Mouse (Mus musculus) C2C12 (cell line): ENCODE data around the gene Olfr460. TPM values are rescaled to one million over a fixed set of nuclear protein-coding genes. Genes with fewer than 3 reads are reported as not detected.
"Not testable (repeated sequence)": the region's sequence is repeated elsewhere in the genome, so short reads cannot be mapped to it uniquely, and the experiment has no call there.

Experiments used
- H3K27me3 ChIP-seq: one replicate; pipeline ENCODE4 v1.6.1; 2011; ENCODE audit not compliant: control insufficient read depth, insufficient read depth, insufficient read length
- H3K36me3 ChIP-seq: one replicate; pipeline ENCODE4 v1.6.1; 2011; ENCODE audit not compliant: control insufficient read depth, insufficient read depth
- H3K4me3 ChIP-seq: one replicate; pipeline ENCODE4 v1.5.1; 2011; ENCODE audit warnings: mild to moderate bottlenecking, control low read depth; ENCODE audit not compliant: poor library complexity, insufficient read depth, severe bottlenecking
- H3K79me2 ChIP-seq: one replicate; pipeline ENCODE4 v1.6.1; 2011; ENCODE audit not compliant: control insufficient read depth, insufficient read depth
- H3K79me3 ChIP-seq: one replicate; pipeline ENCODE4 v1.6.1; 2011; ENCODE audit warnings: low read depth, control low read depth
- H3ac ChIP-seq: one replicate; pipeline ENCODE3; 2011; ENCODE audit warnings: low read depth; ENCODE audit not compliant: control insufficient read depth, insufficient read length
- CEBPB ChIP-seq: IDR thresholded peaks from one replicate; pipeline ENCODE4 v1.6.1; 2011; ENCODE audit warnings: low read depth, mild to moderate bottlenecking, control low read depth, moderate library complexity
- CTCF ChIP-seq: IDR thresholded peaks from one replicate; pipeline ENCODE4 v1.5.1; 2011; ENCODE audit not compliant: control insufficient read depth, insufficient read depth, insufficient read length
- FOSL1 ChIP-seq: IDR thresholded peaks from one replicate; pipeline ENCODE4 v1.8.0; 2011; ENCODE audit warnings: mild to moderate bottlenecking, low read length; ENCODE audit not compliant: poor library complexity, insufficient read depth, severe bottlenecking
- MAX ChIP-seq: IDR thresholded peaks from one replicate; pipeline ENCODE4 v1.6.1; 2011; ENCODE audit warnings: mild to moderate bottlenecking, control low read depth
- MYOD1 ChIP-seq: IDR thresholded peaks from one replicate; pipeline ENCODE4 v1.6.1; 2011; ENCODE audit warnings: low read depth; ENCODE audit not compliant: control insufficient read depth, insufficient read length
- MYOG ChIP-seq: IDR thresholded peaks from one replicate; pipeline ENCODE4 v1.6.1; 2011; ENCODE audit not compliant: control insufficient read depth, insufficient read length; ENCODE audit errors: extremely low read depth
- USF1 ChIP-seq: IDR thresholded peaks from one replicate; pipeline ENCODE4 v1.6.1; 2011; ENCODE audit warnings: low read depth, mild to moderate bottlenecking, control low read depth, moderate library complexity
- polyA plus RNA-seq: library from polyadenylated mRNA; unstranded; fragments of >200 nt; fragmentation: generic; extraction: Trizol; gene quantifications from one replicate; pipeline ENCODE4 v1.2.1, GENCODE M21; 2012; ENCODE audit warnings: missing spikeins

Olfr460 gene
- polyA plus RNA-seq, 1 experiment: not detected

DNA sequence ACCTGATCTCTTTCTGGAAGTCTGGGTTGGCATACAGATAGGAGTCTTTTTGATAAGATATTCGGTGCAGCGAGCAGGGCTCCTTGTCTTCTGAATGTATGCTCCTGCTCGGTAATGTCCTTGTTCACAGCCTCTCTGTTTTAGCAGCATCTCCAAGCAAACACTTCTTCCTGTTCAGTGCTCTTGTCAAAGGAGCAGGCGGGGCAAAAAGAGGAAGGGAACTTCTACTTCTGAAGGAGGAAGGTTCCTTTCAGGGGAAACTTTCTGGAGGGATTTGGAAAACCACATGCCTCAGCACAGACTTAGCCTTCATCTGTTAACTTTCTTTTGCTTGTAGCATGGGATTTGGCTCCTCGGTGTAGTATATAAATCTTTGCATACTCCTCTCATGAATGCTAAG, 16.4 kb downstream of the Olfr460 start, which contains the start of gene Clec5a:
Clec5a (minus strand) TSS at position 177 of the 400 bp plus-strand sequence.
- Histone ChIP-seq H3K4me3 (no peak within 1 kb of the TSS), H3K79me2 (no peaks in the 10 kb centered on the region), H3K36me3 (no peaks in the 10 kb centered on the region), H3ac (no peak within 1 kb of the TSS), H3K79me3 (no peaks in the 10 kb centered on the region), H3K27me3 (no peaks in the 10 kb centered on the region)
- TF ChIP-seq CTCF: no peak

DNA sequence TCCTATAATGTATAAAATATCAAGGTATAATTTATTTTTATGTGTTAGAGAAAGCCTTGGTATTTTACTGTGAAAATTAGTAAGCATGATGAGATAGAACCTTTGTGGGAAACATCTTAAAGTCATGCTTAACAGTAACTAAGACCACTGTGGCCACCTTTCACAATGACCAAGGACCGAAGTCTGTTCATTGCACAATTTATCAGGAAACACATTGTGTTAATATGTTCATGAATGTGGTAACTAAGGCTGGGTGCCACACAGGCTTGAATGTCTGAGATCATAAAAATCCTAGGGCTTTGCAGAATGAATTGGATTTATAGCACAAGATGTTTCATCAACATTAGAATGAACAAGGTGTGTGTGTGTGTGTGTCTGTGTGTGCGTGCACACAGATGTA, 19.1 kb downstream of the Olfr460 start:
- Histone ChIP-seq H3K36me3 (no peaks in the 10 kb centered on the region), H3K4me3 (no peak overlapping the region), H3K27me3 (no peaks in the 10 kb centered on the region), H3K79me2 (no peaks in the 10 kb centered on the region), H3K79me3 (no peaks in the 10 kb centered on the region), H3ac (no peak overlapping the region)
- TF ChIP-seq MYOD1 (no peak), USF1 (no peak), CTCF (no peak), FOSL1 (no peak), MYOG (no peak), MAX (no peak), CEBPB (no peak)

- Histone ChIP-seq H3K79me2 (no peaks in the 10 kb centered on the region), H3K27me3 (no peaks in the 10 kb centered on the region), H3K4me3 (no peak overlapping the region), H3ac (no peak overlapping the region), H3K79me3 (no peaks in the 10 kb centered on the region), H3K36me3 (no peaks in the 10 kb centered on the region)
- TF ChIP-seq CTCF: no peak
- TF ChIP-seq MAX: no peak
- TF ChIP-seq MYOD1: no peak
- no peak for TF ChIP-seq FOSL1
- peak; percentile 96 for TF ChIP-seq CEBPB
- TF ChIP-seq MYOG: no peak
Observed at GRCm38 (mm10) chr6:40594804-40595550, 25.7 kb downstream of the Olfr460 start.

GRCm38 (mm10) chr6:40598546-40598945, 29.3 kb downstream of the Olfr460 start:
- not testable (repeated sequence) for H3K4me3 ChIP-seq, H3ac ChIP-seq

DNA sequence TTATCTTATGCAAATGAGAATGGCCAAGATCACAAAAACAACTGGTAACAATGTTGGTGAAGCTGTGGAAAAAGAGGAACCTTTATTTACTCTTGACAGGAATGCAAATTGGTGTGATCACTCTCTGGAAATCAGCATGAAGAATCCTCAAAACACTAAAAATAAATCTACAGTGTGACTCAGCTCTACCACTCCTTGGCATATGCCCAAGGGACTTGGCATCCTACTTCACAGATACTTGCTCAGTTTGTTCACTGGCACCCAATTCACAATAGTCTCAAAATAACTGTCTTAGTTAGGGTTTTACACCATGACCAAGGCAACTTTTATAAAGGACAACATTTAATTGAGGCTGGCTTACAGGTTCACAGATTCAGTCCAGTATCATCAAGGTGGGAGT, 38.1 kb downstream of the Olfr460 start:
- H3K4me3 ChIP-seq: no peak overlapping the region
- no peaks in the 10 kb centered on the region for H3K79me3 ChIP-seq
- TF ChIP-seq FOSL1: no peak
- no peak for TF ChIP-seq MYOG
- TF ChIP-seq MYOD1: no peak
- no peak for TF ChIP-seq CTCF
- TF ChIP-seq USF1: no peak
- no peaks in the 10 kb centered on the region for H3K27me3 ChIP-seq
- no peaks in the 10 kb centered on the region for H3K79me2 ChIP-seq
- no peak overlapping the region for H3ac ChIP-seq
- H3K36me3 ChIP-seq: no peaks in the 10 kb centered on the region

More at GRCm38 (mm10) chr6:40598546-40598945, 29.3 kb downstream of the Olfr460 start:
- not testable (repeated sequence) for H3K36me3 ChIP-seq, H3K27me3 ChIP-seq, H3K79me2 ChIP-seq, H3K79me3 ChIP-seq

- H3K79me2 ChIP-seq: no peaks in the 10 kb centered on the region
- TF ChIP-seq MYOD1 (no peak), USF1 (no peak), FOSL1 (no peak), CTCF (no peak), MYOG (no peak), CEBPB (no peak), MAX (no peak)
- H3K79me3 ChIP-seq: no peaks in the 10 kb centered on the region
- no peak overlapping the region for H3K4me3 ChIP-seq
- H3ac ChIP-seq: no peak overlapping the region
- H3K36me3 ChIP-seq: no peaks in the 10 kb centered on the region
- no peaks in the 10 kb centered on the region for H3K27me3 ChIP-seq
Observed at GRCm38 (mm10) chr6:40610244-40610643, 41.0 kb downstream of the Olfr460 start.
